Mouse (Mus musculus) bone marrow macrophage, adult 2 months (primary cell): ENCODE results near the gene Tspan32.

ENCODE experiments used
- CTCF ChIP-seq: IDR thresholded peaks from 2 replicates; pipeline ENCODE4 v1.5.1; 2012; ENCODE audit warnings: low read depth, mild to moderate bottlenecking, low read length, moderate library complexity
- POLR2A ChIP-seq: IDR thresholded peaks from 2 replicates; pipeline ENCODE4 v1.6.1; 2012; ENCODE audit warnings: mild to moderate bottlenecking, low read depth, low read length, borderline replicate concordance

DNA sequence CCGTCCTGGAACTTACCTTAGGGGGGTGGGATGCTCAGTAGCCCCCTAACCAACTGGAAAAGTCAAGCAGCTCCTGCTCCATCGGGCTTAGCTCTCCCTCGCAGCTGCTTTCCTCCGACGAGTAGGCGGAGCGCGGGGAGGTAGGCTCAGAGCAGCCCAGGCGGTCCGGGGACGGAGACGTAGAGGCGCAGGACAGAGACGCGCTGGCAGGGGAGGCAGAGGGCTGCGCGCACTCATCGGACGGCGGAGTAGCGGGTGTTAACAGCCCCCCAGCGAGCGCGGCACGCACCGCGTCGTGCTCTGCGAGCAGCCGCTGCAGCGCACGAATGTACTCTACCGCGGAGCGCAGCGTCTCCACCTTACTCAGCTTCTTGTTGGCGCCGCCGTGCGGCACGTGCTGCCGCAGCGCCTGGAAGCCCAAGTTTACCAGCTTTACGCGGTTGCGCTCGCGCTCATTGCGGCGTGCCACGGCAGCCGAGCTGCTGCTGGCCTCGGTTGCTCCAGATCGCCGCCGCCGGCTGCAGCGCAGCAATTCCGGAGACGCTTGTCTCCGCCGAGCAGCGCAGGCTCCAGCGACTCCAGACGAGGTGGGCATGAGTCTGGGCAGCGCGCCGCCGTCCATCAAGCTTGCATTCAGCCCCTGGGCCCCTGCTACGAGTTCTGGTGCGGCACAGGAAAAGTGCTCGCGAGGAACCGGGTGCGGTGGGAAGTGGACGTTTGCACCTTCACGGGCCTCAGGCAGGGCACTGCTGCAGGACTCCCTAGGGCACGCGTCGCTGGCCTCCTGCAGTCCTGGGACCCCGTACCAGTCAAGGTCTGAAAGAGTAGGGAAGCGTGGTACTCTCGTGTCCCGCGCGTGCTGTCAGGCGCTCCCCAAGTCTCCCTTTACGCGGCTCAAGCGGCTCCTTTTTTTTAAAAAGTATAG, 36.7 kb upstream of the Tspan32 start:
- TF ChIP-seq CTCF (no peak), POLR2A (no peak)
